Mouse (Mus musculus) limb, embryonic 11.5 days (tissue): ENCODE measurements around the gene Rnf215. TPM values are rescaled to one million over a fixed set of nuclear protein-coding genes. Genes with fewer than 3 reads are reported as not detected.
A peak's percentile ranks its signal among the peaks of the same experiment; 100 is the strongest.

ENCODE experiments used
- ATAC-seq: fragments of 200-750 bp; cut with Nextera tagmentation; 2 replicates; pipeline ENCODE4 v1.8.0; 2017; ENCODE audit warnings: low read depth; ENCODE audit not compliant: insufficient number of reproducible peaks, low FRiP score, low TSS enrichment
- DNase-seq: peaks from one replicate; pipeline ENCODE4 v3.0.0-alpha.2; 2015; ENCODE audit warnings: low spot score
- H3K27ac ChIP-seq: fragments of 300-500 bp; sonication (generic); replicated peaks from 2 replicates; pipeline ENCODE4 v1.5.1; 2014; ENCODE audit warnings: low read depth, mild to moderate bottlenecking, low read length
- H3K27me3 ChIP-seq: fragments of 300-500 bp; sonication (generic); 2 replicates; pipeline ENCODE4 v1.6.1; 2014; ENCODE audit warnings: mild to moderate bottlenecking, low read length, mixed read lengths; ENCODE audit not compliant: control insufficient read depth, insufficient read depth
- H3K36me3 ChIP-seq: fragments of 300-500 bp; sonication (generic); 2 replicates; pipeline ENCODE4 v1.6.1; 2014; ENCODE audit warnings: mild to moderate bottlenecking, low read length, moderate library complexity, mixed read lengths; ENCODE audit not compliant: control insufficient read depth, insufficient read depth
- H3K4me1 ChIP-seq: fragments of 300-500 bp; sonication (generic); 2 replicates; pipeline ENCODE4 v1.6.1; 2014; ENCODE audit warnings: low read length, mixed read lengths; ENCODE audit not compliant: control insufficient read depth, insufficient read depth
- H3K4me2 ChIP-seq: fragments of 300-500 bp; sonication (generic); 2 replicates; pipeline ENCODE4 v1.6.1; 2014; ENCODE audit warnings: low read depth, mild to moderate bottlenecking, moderate library complexity; ENCODE audit not compliant: severe bottlenecking
- H3K4me3 ChIP-seq: fragments of 300-500 bp; sonication (generic); 2 replicates; pipeline ENCODE4 v1.5.1; 2014; ENCODE audit warnings: low read depth, low read length
- H3K9ac ChIP-seq: fragments of 300-500 bp; sonication (generic); 2 replicates; pipeline ENCODE4 v1.6.1; 2014; ENCODE audit warnings: mild to moderate bottlenecking, low read length
- H3K9me3 ChIP-seq: fragments of 300-500 bp; sonication (generic); 2 replicates; pipeline ENCODE4 v1.6.1; 2016; ENCODE audit warnings: low read length; ENCODE audit not compliant: control insufficient read depth
- WGBS: fragments of 180-500 bp; shearing (Covaris S2); extraction: QIAGEN DNeasy Blood & Tissue Kit; methylation state at CpG from one replicate; pipeline ENCODE4 v1.1.7; 2014; 5-methylcytosine and 5-hydroxymethylcytosine counted together
- polyA plus RNA-seq: library from polyadenylated mRNA; unstranded; fragments of >200 nt; fragmentation: Nextera tagmentation; extraction: Ambion mirVana; gene quantifications from 2 replicates; pipeline ENCODE4 v1.2.1, GENCODE M21; 2014

The Rnf215 gene
- polyA plus RNA-seq, 1 experiment from 2014 or later, result 24.3 TPM

GRCm38 (mm10) chr11:4116458-4117141 lies 18.4 kb upstream of the Rnf215 start:
- no peak overlapping the region for H3K4me3 ChIP-seq
- WGBS, result 63% methylated on average over 11 of the region's 11 CpGs
- H3K9me3 ChIP-seq, result no peaks in the 10 kb centered on the region
- DNase-seq, result no peak
- H3K27ac ChIP-seq, result no peak overlapping the region
- no peaks in the 10 kb centered on the region for H3K4me1 ChIP-seq
- H3K36me3 ChIP-seq, result no peaks in the 10 kb centered on the region
- H3K4me2 ChIP-seq, result no peak overlapping the region
- no peak overlapping the region for H3K9ac ChIP-seq
- ATAC-seq, result no peak
- H3K27me3 ChIP-seq, result 0 out of 2 replicates have a peak, but pooled peaks cover 4% of the 10 kb centered on the region

GRCm38 (mm10) chr11:4117372-4118071 lies 17.5 kb upstream of the Rnf215 start:
- peak overlapping the region; percentile 59 for H3K4me3 ChIP-seq
- DNase-seq, result peak; percentile 34
- no peaks in the 10 kb centered on the region for H3K9me3 ChIP-seq
- WGBS, result 34% methylated on average over 3 of the region's 3 CpGs
- H3K4me2 ChIP-seq, result peak overlapping the region; percentile 80
- no peak for ATAC-seq
- no peak overlapping the region for H3K27ac ChIP-seq
- no peaks in the 10 kb centered on the region for H3K36me3 ChIP-seq
- H3K27me3 ChIP-seq, result 0 out of 2 replicates have a peak, but pooled peaks cover 4% of the 10 kb centered on the region
- H3K9ac ChIP-seq, result no peak overlapping the region
- no peaks in the 10 kb centered on the region for H3K4me1 ChIP-seq

DNA sequence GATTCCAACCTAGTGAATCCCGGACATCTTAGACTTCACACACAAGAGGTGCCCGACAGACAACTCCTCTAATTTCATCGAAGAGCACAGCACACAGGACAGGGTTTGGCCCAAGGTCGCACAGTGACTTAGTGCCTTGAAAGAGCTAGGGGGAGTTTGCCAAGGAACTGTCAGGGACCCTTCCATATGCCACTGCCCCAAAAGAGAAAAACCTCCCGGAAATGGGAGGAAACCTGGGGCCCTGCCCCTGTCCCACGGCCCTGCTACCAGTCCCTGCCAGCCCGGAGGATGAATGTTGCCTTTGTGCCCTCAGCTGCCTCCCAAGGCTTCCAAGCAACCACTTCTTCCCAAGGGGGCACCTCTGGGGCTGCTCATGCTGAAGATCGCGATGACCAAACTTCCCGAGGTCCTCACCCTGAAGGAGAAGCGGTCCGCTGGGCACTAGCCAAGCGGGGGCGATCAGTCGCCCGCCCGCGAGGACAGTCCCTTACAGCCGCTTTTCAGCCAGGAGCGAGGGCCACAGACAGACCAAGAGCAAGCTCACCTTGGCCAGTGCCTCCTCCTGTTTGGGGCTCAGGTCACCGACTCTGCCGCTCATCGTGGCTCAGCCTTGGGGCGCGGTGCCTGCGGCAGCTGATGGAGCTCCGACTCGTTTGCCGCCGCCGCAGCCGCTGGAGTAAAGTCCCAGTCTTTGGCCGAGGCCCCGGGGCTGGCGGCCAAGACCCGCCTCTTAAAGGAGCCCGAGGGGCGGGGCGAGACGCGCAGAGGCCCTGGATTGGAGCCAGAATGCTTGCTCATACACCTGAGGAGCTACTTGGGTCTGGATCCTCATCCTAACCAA lies 16.7 kb upstream of the Rnf215 start:
- H3K4me2 ChIP-seq, result peak overlapping the region; percentile 80
- WGBS, result 3% methylated on average over 41 of the region's 41 CpGs
- no peaks in the 10 kb centered on the region for H3K36me3 ChIP-seq
- ATAC-seq, result peak; percentile 56; the same call in 1 of the 2 replicates
- peak; percentile 79 for DNase-seq
- no peaks in the 10 kb centered on the region for H3K4me1 ChIP-seq
- no peak overlapping the region for H3K27ac ChIP-seq
- H3K9me3 ChIP-seq, result no peaks in the 10 kb centered on the region
- peak overlapping the region; percentile 60 for H3K9ac ChIP-seq
- 0 out of 2 replicates have a peak, but pooled peaks cover 4% of the 10 kb centered on the region for H3K27me3 ChIP-seq
- H3K4me3 ChIP-seq, result peak overlapping the region; percentile 59

DNA sequence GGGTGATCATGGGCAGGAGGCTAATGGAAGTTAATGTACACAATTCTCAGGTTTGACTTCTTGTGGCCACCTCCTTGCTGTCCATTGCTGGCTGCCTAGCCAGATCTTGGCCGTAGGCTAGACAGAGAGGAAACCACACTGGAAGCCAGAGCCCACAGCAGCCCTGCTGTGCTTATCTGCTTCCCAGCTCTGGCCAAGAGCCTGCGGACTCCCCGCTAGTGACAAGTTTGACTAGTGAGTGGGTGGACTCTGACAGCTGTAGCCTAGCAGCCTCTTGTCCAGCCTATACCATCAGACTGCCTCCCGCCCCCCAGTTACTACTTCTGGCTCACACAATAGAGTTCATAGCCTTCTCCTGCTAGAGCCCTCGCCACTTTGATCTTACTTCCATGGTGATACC lies 15.4 kb upstream of the Rnf215 start:
- Histone ChIP-seq H3K27ac (no peak overlapping the region), H3K4me2 (no peak overlapping the region), H3K27me3 (0 out of 2 replicates have a peak, but pooled peaks cover 4% of the 10 kb centered on the region), H3K9me3 (no peaks in the 10 kb centered on the region), H3K4me3 (no peak overlapping the region), H3K9ac (no peak overlapping the region), H3K4me1 (no peaks in the 10 kb centered on the region), H3K36me3 (no peaks in the 10 kb centered on the region)
- no peak for DNase-seq
- ATAC-seq, result no peak
- whole genome bisulfite sequencing, result 81% methylated on average over 5 of the region's 5 CpGs

GRCm38 (mm10) chr11:4121691-4122090 lies 13.3 kb upstream of the Rnf215 start:
- Histone ChIP-seq H3K27ac (no peak overlapping the region), H3K4me1 (no peaks in the 10 kb centered on the region), H3K4me2 (no peak overlapping the region), H3K9ac (no peak overlapping the region), H3K36me3 (no peaks in the 10 kb centered on the region), H3K27me3 (0 out of 2 replicates have a peak, but pooled peaks cover 4% of the 10 kb centered on the region), H3K9me3 (no peaks in the 10 kb centered on the region), H3K4me3 (no peak overlapping the region)
- DNase-seq (no peak), ATAC-seq (no peak)
- 75% methylated on average over 3 of the region's 3 CpGs for WGBS

DNA sequence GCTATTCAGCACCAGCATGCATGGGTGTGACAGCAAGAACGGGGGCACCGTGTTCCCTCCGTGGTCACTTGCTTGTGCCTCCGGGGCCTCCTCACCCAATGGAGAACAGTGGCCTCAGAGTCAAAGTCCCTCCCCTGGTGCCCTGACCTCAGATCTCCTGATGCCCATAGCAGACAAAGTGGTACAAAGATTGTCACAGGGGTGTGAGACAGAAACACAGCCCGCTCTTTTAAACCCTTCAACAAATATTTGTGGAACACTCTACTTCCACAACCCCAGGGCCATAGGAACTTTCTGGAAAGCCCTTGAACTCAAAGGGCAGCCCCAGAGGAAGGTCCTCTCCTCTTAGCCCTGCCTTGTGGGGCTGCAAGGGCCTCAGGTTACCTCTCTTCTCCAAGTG lies 12.8 kb upstream of the Rnf215 start:
- WGBS, result 84% methylated on average over 5 of the region's 5 CpGs
- Histone ChIP-seq H3K4me2 (no peak overlapping the region), H3K9me3 (no peaks in the 10 kb centered on the region), H3K9ac (no peak overlapping the region), H3K36me3 (no peaks in the 10 kb centered on the region), H3K4me1 (no peaks in the 10 kb centered on the region), H3K4me3 (no peak overlapping the region), H3K27me3 (0 out of 2 replicates have a peak, but pooled peaks cover 4% of the 10 kb centered on the region), H3K27ac (no peak overlapping the region)
- DNase-seq (no peak), ATAC-seq (no peak)

DNA sequence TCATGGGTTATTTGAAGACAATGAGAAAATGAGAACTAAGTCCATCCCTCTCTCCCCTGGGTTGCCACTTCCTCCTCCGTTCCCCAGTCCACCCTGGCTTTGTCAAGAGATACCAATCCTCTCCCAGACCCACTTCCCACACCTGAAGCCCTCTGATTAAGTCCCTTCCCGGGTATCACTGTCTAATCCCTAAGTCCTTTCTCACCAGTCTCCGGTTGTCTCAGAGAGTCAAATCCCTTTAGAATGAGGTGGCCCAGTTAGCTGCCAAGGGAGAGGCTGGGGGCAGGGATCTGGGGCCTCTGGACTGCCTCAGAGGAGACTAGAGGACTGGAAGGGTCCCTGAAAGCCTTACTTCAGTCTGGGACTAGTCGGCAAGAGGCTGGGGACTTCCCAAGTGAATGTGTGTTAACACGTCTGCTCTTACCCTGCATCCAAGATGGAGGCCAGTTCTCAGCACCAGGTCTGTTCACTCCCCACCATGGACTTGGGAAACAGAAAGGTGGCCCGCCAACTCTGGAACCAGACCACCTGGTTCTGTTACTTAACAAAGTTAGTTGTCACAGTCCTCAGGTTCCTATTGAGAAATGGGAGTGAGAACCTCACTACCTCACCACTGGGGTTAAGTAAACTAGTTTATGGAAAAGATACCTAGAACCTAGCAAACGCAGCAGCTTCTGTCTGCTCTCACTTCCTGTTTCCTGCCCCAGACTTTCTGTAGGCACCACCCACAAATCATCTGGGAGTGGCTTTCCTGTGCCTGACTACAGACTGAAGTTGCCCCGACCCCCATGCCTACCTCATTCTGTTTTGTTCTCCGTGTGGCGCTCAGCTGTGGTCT lies 12.0 kb upstream of the Rnf215 start, which contains the start of gene Sec14l2:
Sec14l2 (minus strand) TSS at position 674 of the 838 bp plus-strand sequence.
- ATAC-seq, result no peak
- Histone ChIP-seq H3K9ac (no peak within 1 kb of the TSS), H3K27ac (no peak within 1 kb of the TSS), H3K4me2 (no peak within 1 kb of the TSS), H3K36me3 (no peaks in the 10 kb centered on the region), H3K4me1 (no peaks in the 10 kb centered on the region), H3K9me3 (no peaks in the 10 kb centered on the region), H3K4me3 (no peak within 1 kb of the TSS), H3K27me3 (0 out of 2 replicates have a peak, but pooled peaks cover 2% of the 10 kb centered on the region)
- DNase-seq, result no peak
- 83% methylated on average over 10 of the region's 10 CpGs for WGBS
